17 mouse cellular contexts compared by ENCODE assay signal in genomic region chr9:57434405-57435165, GRCm38 (mm10). TPM values are rescaled to one million over a fixed set of nuclear protein-coding genes. Genes with fewer than 3 reads are reported as not detected.
DNase-seq lines count a peak whose midpoint lies in the region; ATAC-seq and TF ChIP-seq lines count a peak whose summit lies in the region.
"Had no signal": no experiment of that assay in that cellular context is flagged by ENCODE, and none has a peak within 500 bp of the region (broad histone marks: within the 10 kb centered on the region; RNA-seq: fewer than 3 reads in every experiment).

No protein-coding gene starts in this region.

- no peak for TF ChIP-seq POLR2A in cerebellum, adult 2 months (IDR thresholded peaks at IDR 0.05; ENCODE audit: borderline replicate concordance, insufficient read depth, low read length)

- H3K27me3 ChIP-seq in limb, embryonic 13.5 days: no peaks in the 10 kb centered on the region
- H3K27me3 ChIP-seq in limb, embryonic 10.5 days (ENCODE audit: low read depth, poor library complexity, severe bottlenecking): no peaks in the 10 kb centered on the region
- H3K27me3 ChIP-seq in cerebellum, adult 2 months (ENCODE audit: control insufficient read depth, insufficient read depth, low read length): no peaks in the 10 kb centered on the region
- H3K27me3 ChIP-seq: heart, embryonic 15.5 days; limb, embryonic 15.5 days; liver, embryonic 15.5 days; midbrain, embryonic 15.5 days; neural tube, embryonic 15.5 days; stomach, embryonic 15.5 days had no signal

- 0 out of 2 replicates have a peak overlapping the region, but pooled peaks have one; percentile 8 for H3K9ac ChIP-seq in limb, embryonic 13.5 days
- H3K9ac ChIP-seq: heart, embryonic 15.5 days; hindbrain, embryonic 14.5 days; limb, embryonic 15.5 days; liver, embryonic 15.5 days; lung, embryonic 14.5 days; midbrain, embryonic 15.5 days; neural tube, embryonic 15.5 days; stomach, embryonic 15.5 days had no signal

- 87% methylated on average over 11 of the region's 11 CpGs for WGBS in limb, embryonic 13.5 days
- WGBS in limb, embryonic 10.5 days: 87% methylated on average over 11 of the region's 11 CpGs
- WGBS in cerebellum, adult 2 months: 92% methylated on average over 11 of the region's 11 CpGs

- H3K27ac ChIP-seq in limb, embryonic 13.5 days: no peak overlapping the region
- H3K27ac ChIP-seq in limb, embryonic 10.5 days: no peak overlapping the region
- no peak overlapping the region for H3K27ac ChIP-seq in cerebellum, adult 2 months (ENCODE audit: insufficient read depth, low read length)
- H3K27ac ChIP-seq: heart, embryonic 10.5 days; hindbrain, embryonic 14.5 days; liver, embryonic 15.5 days; midbrain, embryonic 10.5 days; midbrain, embryonic 15.5 days; neural tube, embryonic 15.5 days; stomach, embryonic 15.5 days had no signal

- no peak overlapping the region for H3K4me2 ChIP-seq in limb, embryonic 13.5 days (replicated peaks)
- H3K4me2 ChIP-seq: heart, embryonic 15.5 days; hindbrain, embryonic 14.5 days; limb, embryonic 15.5 days; liver, embryonic 15.5 days; lung, embryonic 14.5 days; midbrain, embryonic 15.5 days; neural tube, embryonic 15.5 days; stomach, embryonic 15.5 days had no signal

- intact Hi-C loops in heart, postnatal 14 days (cut with DNase I): loop anchor here (5.0 to 10.0 kb wide), 3 partner anchors 47 to 360 kb away; partner anchors contain the start of gene Sin3a

- no peaks in the 10 kb centered on the region for H3K9me3 ChIP-seq in limb, embryonic 13.5 days
- no peaks in the 10 kb centered on the region for H3K9me3 ChIP-seq in limb, embryonic 10.5 days (replicated peaks)
- H3K9me3 ChIP-seq: heart, embryonic 10.5 days; heart, embryonic 15.5 days; limb, embryonic 15.5 days; liver, embryonic 15.5 days; midbrain, embryonic 10.5 days; midbrain, embryonic 15.5 days; neural tube, embryonic 15.5 days; stomach, embryonic 15.5 days had no signal

- peaks cover 22% of the 10 kb centered on the region for H3K4me1 ChIP-seq in limb, embryonic 13.5 days
- H3K4me1 ChIP-seq in limb, embryonic 10.5 days: peaks cover 29% of the 10 kb centered on the region
- peaks cover 23% of the 10 kb centered on the region for H3K4me1 ChIP-seq in cerebellum, adult 2 months (ENCODE audit: control insufficient read depth, insufficient read depth, low read length)

- H3K36me3 ChIP-seq in limb, embryonic 13.5 days: no peaks in the 10 kb centered on the region
- peaks cover 6% of the 10 kb centered on the region; the same call in 1 of the 2 replicates for H3K36me3 ChIP-seq in limb, embryonic 10.5 days
- H3K36me3 ChIP-seq: heart, embryonic 10.5 days; heart, embryonic 15.5 days; limb, embryonic 15.5 days; midbrain, embryonic 10.5 days; midbrain, embryonic 15.5 days; neural tube, embryonic 15.5 days; stomach, embryonic 15.5 days had no signal

- no peak overlapping the region for H3K4me3 ChIP-seq in limb, embryonic 13.5 days
- no peak overlapping the region for H3K4me3 ChIP-seq in limb, embryonic 10.5 days
- no peak overlapping the region for H3K4me3 ChIP-seq in cerebellum, adult 2 months (replicated peaks; ENCODE audit: insufficient read depth, low read depth, low read length)
- H3K4me3 ChIP-seq: heart, embryonic 10.5 days; heart, embryonic 15.5 days; limb, embryonic 15.5 days; liver, embryonic 15.5 days; midbrain, embryonic 10.5 days; midbrain, embryonic 15.5 days; neural tube, embryonic 15.5 days; stomach, embryonic 15.5 days had no signal

- peak; percentile 91 for DNase-seq in heart, adult 11 months
- no peak for DNase-seq in heart, postnatal 14 days
- no peak for DNase-seq in limb, embryonic 10.5 days (ENCODE audit: low spot score)
- no peak for DNase-seq in cerebellum, adult 11 months
- no peak for DNase-seq in cerebellum, adult 2 months

- no peak for ATAC-seq in limb, embryonic 13.5 days (ENCODE audit: low FRiP score, low read depth)
- peak; percentile 29 to 34; a peak in 1 of 4 replicates for ATAC-seq in hematopoietic stem cell, adult 5-6 weeks (replicated peaks in 1 of 2; ENCODE audit: insufficient read depth in 1 of 2, low FRiP score in 2 of 2, low TSS enrichment in 1 of 2, low read depth in 1 of 2, poor library complexity in 2 of 2, severe bottlenecking in 2 of 2)

- no peak for TF ChIP-seq CTCF in cerebellum, adult 2 months (IDR thresholded peaks at IDR 0.05; ENCODE audit: borderline replicate concordance, insufficient read depth, low read depth, low read length)

RNA-seq across cellular contexts. Expression of gene Ppcdc, which starts 5.3 kb away (rescaled TPM):
- total RNA-seq in heart, postnatal 14 days (2021): 1 to 10 TPM; 9.0 to 9.3 TPM
- 26.8 and 30.0 TPM in 2 replicates for polyA plus RNA-seq in limb, embryonic 13.5 days (2015; fragmentation: Nextera tagmentation; extraction: Ambion mirVana)
- polyA plus RNA-seq in limb, embryonic 10.5 days (2016; fragmentation: Nextera tagmentation; extraction: Ambion mirVana): 22.4 and 28.5 TPM in 2 replicates
- 29.9 and 37.0 TPM in 2 replicates for total RNA-seq in hematopoietic stem cell, adult 5-6 weeks (2017)
- polyA plus RNA-seq in cerebellum, adult 2 months (2012; rRNA removed): 20.2 and 21.2 TPM in 2 replicates

RNA-seq across cellular contexts. Expression of gene Scamp5, which starts 33.3 kb away (rescaled TPM):
- 1 to 10 TPM; 7.4 to 7.7 TPM for total RNA-seq in heart, postnatal 14 days (2021)
- polyA plus RNA-seq in limb, embryonic 13.5 days (2015; fragmentation: Nextera tagmentation; extraction: Ambion mirVana): 12.2 and 12.9 TPM in 2 replicates
- polyA plus RNA-seq in limb, embryonic 10.5 days (2016; fragmentation: Nextera tagmentation; extraction: Ambion mirVana): 4.3 and 4.5 TPM in 2 replicates
- 0.10 TPM in 1 of 2 replicates, not detected in the other for total RNA-seq in hematopoietic stem cell, adult 5-6 weeks (2017)
- polyA plus RNA-seq in cerebellum, adult 2 months (2012; rRNA removed): 353 and 360 TPM in 2 replicates

Comparison
In these comparisons a context has a peak if more than half of its experiments do, and no peak if none do; other contexts are left out.
1. RNA of gene Scamp5, which starts 33.3 kb away (polyA plus RNA-seq): 353 to 360 TPM in cerebellum, adult 2 months; 12.2 to 12.9 TPM in limb, embryonic 13.5 days and 4.3 to 4.5 TPM in limb, embryonic 10.5 days; every median in the first group is over 10 times any median in the second.